Mouse (Mus musculus) megakaryocyte, adult 5-6 weeks (primary cell): Measurements from ENCODE around the gene Amotl1. TPM values are rescaled to one million over a fixed set of nuclear protein-coding genes. Genes with fewer than 3 reads are reported as not detected.

Source experiments
- ATAC-seq: 2 replicates; pipeline ENCODE4 v1.8.0; 2016; ENCODE audit warnings: mild to moderate bottlenecking, inconsistent platforms; ENCODE audit not compliant: poor library complexity, severe bottlenecking
- total RNA-seq, 2 experiments: library from RNA; stranded (forward) in 1 of 2; stranded (reverse) in 1 of 2; fragments of 153-499, 151-499 nt in 1 of 2; fragments of 221-1000, 200-1000 nt in 1 of 2; gene quantifications; 2 replicates each; pipeline versions ENCODE4 v1.2.3 to v1.2.4; 2015 to 2017

The Amotl1 gene
- total RNA-seq, 2 experiments from 2014 or later: not detected

DNA sequence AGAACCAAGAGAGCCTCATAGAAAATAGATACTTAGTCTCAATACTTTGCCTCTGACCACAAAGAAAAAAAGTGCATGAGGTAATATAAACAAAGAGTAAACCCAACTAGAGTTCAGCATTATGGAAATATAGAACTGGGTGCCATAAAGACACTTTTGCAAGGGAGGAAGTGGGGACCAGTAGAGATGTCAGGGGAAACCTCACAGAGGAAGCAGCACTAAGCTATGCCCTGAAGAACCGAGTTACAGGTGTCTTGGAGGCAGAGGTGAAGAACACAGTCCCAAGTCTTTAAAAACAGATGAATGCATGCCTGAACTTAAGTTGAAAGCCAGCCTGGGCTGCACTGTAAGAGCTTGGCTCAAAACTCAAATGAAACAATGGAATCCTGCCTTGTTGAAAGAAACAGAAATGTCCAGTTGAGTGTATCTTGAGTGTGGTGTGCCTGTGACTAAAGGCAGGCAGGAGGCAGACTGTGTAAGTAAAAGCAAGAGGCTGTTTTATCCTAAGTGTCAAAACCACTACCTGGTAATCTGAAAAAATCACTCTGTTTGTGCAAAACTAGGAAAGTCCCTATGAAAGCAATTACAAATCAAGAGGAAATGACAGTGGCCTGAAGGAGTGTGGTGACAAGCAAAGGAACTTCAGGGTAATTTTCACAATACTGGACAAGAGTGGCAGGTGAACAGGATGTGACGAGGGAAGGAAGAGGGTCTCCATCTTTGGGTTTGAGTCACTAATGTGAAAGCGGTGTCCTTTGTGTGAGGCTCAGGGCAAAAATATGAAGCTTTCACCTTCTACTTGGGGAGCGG, 145.8 kb downstream of the Amotl1 start:
- ATAC-seq: 0 out of 2 replicates have a peak, but pooled peaks have one; percentile 17

Other genes with a start within 250 kb of the Amotl1 start
- gene Kdm4d, start 144.6 kb downstream of the Amotl1 start, total RNA-seq (2015): not detected in 2 replicates
- 0.18 TPM in 1 of 2 replicates, not detected in the other for gene Kdm4d, start 144.6 kb downstream of the Amotl1 start, total RNA-seq (2017)
- gene Cwc15, start 144.4 kb downstream of the Amotl1 start, total RNA-seq (2015): 232 and 247 TPM in 2 replicates
- 323 and 364 TPM in 2 replicates for gene Cwc15, start 144.4 kb downstream of the Amotl1 start, total RNA-seq (2017)
- 0.09 TPM in 1 of 2 replicates, not detected in the other for gene Piwil4, start 95.7 kb upstream of the Amotl1 start, total RNA-seq (2015)
- gene Piwil4, start 95.7 kb upstream of the Amotl1 start, total RNA-seq (2017): not detected in 2 replicates
- 6.9 and 7.2 TPM in 2 replicates for gene Fut4, start 107.3 kb upstream of the Amotl1 start, total RNA-seq (2015)
- 9.5 and 9.6 TPM in 2 replicates for gene Fut4, start 107.3 kb upstream of the Amotl1 start, total RNA-seq (2017)
- 3.4 and 5.6 TPM in 2 replicates for gene 1700012B09Rik, start 126.0 kb upstream of the Amotl1 start, total RNA-seq (2015)
- 1.2 and 1.4 TPM in 2 replicates for gene 1700012B09Rik, start 126.0 kb upstream of the Amotl1 start, total RNA-seq (2017)
- gene Mre11a, start 139.6 kb upstream of the Amotl1 start, total RNA-seq (2015): 15.1 and 19.1 TPM in 2 replicates
- 42.1 and 49.5 TPM in 2 replicates for gene Mre11a, start 139.6 kb upstream of the Amotl1 start, total RNA-seq (2017)
- gene Ankrd49, start 139.8 kb upstream of the Amotl1 start, total RNA-seq (2015): 37.1 and 38.4 TPM in 2 replicates
- 36.6 and 46.4 TPM in 2 replicates for gene Ankrd49, start 139.8 kb upstream of the Amotl1 start, total RNA-seq (2017)
- not detected in 2 replicates for gene Gpr83, start 215.2 kb upstream of the Amotl1 start, total RNA-seq (2015)
- not detected in 2 replicates for gene Gpr83, start 215.2 kb upstream of the Amotl1 start, total RNA-seq (2017)